Mouse (Mus musculus) left cerebral cortex, postnatal 4 days (tissue): ENCODE results near the gene Scrn3. TPM values are rescaled to one million over a fixed set of nuclear protein-coding genes. Genes with fewer than 3 reads are reported as not detected.

ENCODE experiments used
- DNase-seq: peaks from one replicate; pipeline ENCODE4 v3.0.0-alpha.2; 2022
- intact Hi-C: fragments of 180-260 bp; cut with DNase I; formaldehyde crosslinking; loops from one replicate; pipeline ENCODE4 v1.15.1; 2025
- total RNA-seq, 2 experiments: library from RNA; stranded (reverse); gene quantifications; 2 replicates each; pipeline ENCODE4 v1.2.3; 2021

Scrn3 gene
- total RNA-seq, 2 experiments from 2014 or later, result 3.4 to 4.1 TPM

DNA sequence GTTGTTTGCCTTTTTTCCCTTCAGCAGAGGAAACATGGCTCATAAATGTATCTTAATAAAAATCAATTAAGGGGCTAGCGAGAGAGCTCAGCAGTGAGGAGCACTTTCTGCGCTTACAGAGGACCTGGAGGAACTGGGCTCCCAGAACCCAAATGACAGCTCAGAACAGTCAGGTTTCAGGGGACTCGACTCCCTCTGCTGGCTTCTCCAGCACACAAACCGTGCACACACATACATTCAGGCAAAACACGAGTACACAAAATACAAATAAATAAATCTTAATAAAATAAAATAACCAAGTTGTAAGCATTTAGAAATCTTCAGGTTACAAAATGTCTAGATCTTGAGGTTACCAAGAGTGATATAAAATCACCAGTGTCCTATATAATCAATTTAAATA, 51.0 kb downstream of the Scrn3 start:
- no peak for DNase-seq
- intact Hi-C loops, result no loop called here

DNA sequence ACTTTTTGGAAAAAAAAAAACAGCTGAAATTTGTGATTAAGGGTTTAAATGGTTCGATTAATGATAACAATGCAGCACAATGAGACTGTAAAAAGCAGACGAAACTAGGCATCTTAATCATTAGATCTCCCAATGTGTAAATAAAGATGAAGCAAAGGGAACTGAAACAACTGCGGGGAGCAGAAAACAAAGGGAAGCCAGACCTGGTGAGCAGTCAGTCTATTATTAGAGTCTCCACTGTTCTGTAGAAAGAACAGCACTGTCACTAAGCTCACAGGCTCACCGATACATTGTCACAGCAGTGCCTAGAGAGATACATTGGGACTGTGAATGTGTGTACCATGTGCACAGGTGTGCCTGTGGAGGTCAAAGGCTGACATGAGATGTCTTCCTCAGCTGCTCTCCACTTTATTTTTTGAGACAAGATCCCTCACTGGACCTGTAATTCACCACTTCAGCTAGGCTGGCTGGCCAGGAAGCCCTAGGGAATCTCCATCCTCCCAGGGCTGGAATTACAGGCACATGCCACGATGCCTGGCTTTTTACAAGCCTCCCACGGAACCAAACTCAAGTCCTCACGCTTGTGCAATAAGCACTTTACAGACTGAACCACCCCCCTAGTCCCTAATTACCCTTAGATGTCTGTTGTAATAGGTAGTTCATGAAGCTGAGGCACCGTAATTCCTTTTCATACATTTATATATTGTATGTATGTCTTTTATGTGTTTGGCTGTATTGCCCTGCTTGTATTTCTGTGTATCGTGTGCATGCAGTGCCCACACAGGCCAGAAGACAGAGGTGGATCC, 59.3 kb downstream of the Scrn3 start:
- intact Hi-C loops, result no loop called here
- no peak for DNase-seq

DNA sequence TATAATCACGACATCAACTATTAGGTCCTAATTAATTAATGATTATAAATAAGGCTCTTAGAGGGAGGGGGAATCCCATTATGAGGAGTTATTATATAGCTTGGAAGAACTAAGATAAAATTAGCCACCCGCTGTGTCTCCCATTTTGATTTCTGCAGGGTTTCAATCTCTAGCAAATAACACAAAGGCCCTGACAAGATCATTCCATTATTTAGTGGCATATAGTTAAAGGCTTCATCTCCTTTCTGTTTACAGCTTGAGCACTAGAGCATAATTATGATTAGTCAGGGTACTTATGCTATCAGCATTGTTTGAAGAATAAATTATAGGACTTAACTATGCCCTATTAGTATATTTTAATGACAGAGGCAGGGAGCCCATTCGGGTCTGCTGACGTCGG, 65.9 kb downstream of the Scrn3 start:
- intact Hi-C loops, result no loop called here
- no peak for DNase-seq

DNA sequence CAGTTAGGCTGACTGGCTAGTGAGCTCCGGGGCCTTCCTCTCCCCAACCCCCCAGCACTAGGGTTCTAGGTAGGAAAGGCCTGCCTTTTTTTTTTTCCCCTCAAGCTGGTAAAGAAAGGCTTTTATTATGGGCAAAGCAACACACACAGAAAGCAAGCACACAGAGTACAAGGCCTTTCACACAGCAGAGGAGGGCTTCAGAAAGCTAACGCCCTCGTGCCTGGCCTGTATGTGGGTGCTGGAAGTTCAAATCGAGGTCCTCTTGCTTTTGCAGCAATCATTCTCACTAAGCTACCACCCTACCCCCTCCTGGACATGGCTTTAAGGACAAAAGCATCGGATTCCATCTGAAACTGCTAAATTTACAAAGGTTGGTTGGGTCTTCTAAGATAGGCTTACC, 67.3 kb downstream of the Scrn3 start:
- intact Hi-C loops, result loop anchor here (5.0 kb wide), 1 partner anchor 67 kb away; the partner anchor contains the start of genes Cir1 and Scrn3
- no peak for DNase-seq

DNA sequence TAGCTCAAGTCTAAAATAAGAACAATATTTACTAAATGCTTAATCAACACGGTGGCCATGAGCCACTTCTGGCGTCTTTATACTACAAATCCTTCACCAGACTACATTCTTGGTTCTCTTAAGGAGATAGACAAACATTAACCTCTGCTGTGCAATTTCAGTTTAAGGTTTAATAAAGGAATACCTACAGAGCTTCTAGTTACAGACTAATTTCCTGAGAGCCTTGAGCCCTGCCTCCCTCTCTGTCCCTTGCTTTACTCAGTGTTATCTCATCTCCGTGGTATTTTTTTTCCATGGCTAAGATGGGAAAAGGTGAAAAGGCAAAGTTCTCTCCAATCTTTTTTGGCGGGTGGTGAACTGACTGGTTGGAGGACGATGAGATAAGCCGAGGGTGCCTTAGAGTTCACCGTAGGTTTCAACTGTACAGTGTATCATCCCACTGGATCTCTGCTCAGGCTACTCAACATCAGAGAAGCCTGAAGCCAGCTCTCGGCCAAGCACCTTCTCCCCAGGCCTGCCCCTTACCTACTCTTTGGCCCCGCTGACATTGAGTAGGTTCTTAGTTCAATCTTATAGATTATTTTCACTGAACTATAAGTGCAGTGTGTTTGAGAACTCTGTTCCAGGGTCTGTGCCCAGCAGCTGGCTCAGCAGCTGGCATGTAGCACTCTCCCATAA, 68.0 kb downstream of the Scrn3 start:
- intact Hi-C loops, result loop anchor here (5.0 kb wide), 1 partner anchor 68 kb away; the partner anchor contains the start of genes Cir1 and Scrn3
- no peak for DNase-seq

DNA sequence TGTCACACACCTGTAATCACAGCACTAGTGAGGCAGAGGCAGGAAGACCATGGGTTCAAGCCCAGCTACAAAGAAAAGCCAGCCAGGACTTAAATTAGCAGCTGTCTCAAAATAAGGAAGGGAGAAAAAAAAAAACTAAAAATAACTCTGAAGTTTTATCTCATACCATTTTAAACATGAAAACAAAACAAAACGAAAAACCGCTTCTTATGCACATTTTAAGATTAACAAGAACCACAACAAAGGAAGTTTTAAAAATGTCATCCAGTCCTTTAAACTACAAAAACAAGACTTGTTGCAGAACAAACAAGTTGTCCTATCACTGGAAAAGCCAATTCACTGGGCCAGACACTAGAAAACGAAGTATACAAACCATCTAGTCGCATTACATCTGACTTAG, 72.8 kb downstream of the Scrn3 start:
- DNase-seq, result no peak
- intact Hi-C loops, result no loop called here

DNA sequence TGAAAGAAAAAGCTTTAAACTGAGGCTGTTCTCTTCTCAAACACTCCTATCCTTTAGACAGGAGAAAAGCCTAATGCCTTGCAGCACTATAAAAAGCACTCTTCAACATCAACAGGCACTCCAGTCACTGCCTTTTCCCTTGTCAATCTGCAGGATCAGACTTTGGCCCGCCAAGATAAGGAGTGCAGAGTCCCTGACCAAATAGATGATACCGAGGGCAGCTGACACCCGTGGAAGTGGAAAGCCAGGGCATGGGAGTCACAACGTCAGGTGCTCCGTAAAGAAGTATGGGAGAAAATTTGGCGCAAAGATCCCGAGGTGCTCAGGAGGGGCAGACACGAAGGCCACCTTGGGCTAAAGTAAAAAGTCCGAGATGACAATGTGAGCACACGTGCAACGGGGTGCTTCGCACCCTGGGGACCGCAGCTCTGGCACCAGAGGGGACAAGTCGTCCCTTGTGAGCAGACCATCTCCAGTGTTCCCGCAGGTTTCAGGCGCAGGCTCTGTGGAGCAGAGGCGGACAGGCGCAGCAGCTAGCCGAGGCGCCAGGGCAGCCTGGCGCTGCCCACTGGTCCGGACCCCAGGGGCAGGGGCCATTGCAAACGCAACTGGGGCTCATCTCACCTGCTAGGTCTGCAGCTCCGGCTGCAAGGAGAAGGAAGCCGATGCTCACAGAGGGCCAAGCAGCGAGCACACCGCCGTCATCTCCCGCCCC, 73.4 kb downstream of the Scrn3 start:
- no peak for DNase-seq
- intact Hi-C loops, result no loop called here

DNA sequence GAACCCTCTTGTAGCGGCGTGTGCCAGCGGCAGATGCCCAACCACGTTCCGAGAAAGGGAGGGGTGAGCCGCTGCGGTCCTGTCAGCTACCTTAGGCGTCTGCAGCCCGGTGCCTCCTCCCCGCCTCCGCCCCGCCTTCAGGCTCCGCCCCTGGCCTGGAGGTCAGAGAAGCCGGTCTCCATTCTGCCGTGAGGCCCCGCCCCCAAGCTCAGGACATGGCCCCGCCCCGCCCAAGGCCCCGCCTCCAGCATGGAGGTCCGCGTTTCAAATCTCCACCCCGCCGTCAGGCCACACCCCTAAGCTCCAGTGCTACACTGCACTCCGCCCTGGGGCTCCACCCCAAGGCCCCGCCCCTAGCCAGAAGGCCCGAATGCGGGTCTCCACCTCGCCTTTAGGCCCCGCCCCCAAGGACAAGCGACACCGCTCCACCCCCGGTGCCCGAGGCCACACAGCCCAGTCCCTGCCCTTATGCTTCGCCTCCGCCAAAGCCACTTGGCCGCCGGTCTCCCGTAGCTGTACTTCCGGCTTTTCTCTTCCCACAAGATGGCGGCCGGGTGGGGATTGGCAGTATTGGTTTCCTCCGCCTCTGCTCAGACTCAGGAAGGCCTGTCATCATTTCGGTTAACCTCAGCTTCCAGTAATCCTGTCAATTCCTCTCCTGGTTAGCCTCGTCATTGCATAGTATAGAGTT, 74.1 kb downstream of the Scrn3 start, which contains the start of gene Gpr155:
TSS of gene Gpr155 (minus strand) at position 217 of the 691 bp plus-strand sequence.
- intact Hi-C loops, result no loop called here
- DNase-seq, result peak; percentile 100

Other genes with a start within 250 kb of the Scrn3 start
- gene Ola1, start 93.7 kb upstream of the Scrn3 start, total RNA-seq, result 100 to 1,000 TPM in 1 of 2 experiments, 10 to 100 TPM in 1; 99.6 to 106 TPM
- gene Sp9, start 40.7 kb upstream of the Scrn3 start, total RNA-seq, result 1 to 10 TPM; 7.8 to 8.2 TPM
- gene Cir1, start 100 bp downstream of the Scrn3 start, total RNA-seq, result 10 to 100 TPM; 22.9 to 25.1 TPM
- gene Gpr155, start 74.0 kb downstream of the Scrn3 start, total RNA-seq, result 10 to 100 TPM; 22.9 to 23.6 TPM
- gene Wipf1, start 217.1 kb downstream of the Scrn3 start, total RNA-seq, result 1 to 10 TPM; 6.7 to 6.9 TPM